Mouse (Mus musculus): Measurements from ENCODE around the gene Lrrc4.

- TF ChIP-seq POLR2A (IDR thresholded peaks at IDR 0.05; ENCODE audit: low read depth, low read length) (no peak), CTCF (IDR thresholded peaks at IDR 0.05; ENCODE audit: extremely low read depth, insufficient read depth, insufficient read length, insufficient replicate concordance) (no peak)
These were observed 124.5 kb downstream of the Lrrc4 start for GRCm38 (mm10) chr6:28706976-28707592.
